Mouse (Mus musculus): Measurements from ENCODE around the gene Rrnad1. TPM values are rescaled to one million over a fixed set of nuclear protein-coding genes. Genes with fewer than 3 reads are reported as not detected.
A peak's percentile ranks its signal among the peaks of the same experiment; 100 is the strongest.

The Rrnad1 gene
- total RNA-seq, 2 experiments from 2014 or later: 10.3 to 16.2 TPM

DNA sequence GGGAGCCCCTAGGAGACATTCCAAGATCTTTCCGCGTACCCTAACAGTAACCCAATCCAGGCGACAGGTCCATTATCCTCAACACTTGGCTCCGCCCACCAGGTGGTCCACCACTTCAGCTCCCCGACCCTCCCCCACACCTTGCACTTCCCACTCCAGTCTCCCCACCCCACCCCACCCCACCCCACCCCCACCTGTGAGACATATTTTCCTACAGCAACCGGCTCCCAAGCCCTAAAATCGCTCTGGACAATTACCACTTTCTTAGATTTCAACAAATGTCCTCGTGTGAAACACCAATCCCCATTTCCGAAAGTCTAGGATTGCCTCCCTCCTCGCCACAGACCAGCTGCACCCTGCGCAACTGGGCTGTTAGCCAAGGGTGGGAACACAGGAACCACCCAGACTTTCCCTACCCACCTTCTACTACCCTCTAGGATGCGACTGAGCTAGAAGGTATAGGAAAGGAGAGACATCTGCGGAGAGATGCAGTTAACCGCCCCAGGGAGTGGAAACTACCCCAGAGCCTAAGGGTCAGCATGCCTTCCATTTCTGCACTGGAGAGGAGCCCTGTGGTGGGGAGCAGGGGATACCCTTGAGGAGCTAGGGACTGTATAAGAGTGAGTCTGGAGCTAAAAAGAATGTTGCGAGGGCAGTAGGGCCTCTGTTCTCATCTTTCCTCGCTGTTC lies 18.9 kb upstream of the Rrnad1 start:
- no peak for ATAC-seq (replicated peaks; ENCODE audit: poor library complexity)

DNA sequence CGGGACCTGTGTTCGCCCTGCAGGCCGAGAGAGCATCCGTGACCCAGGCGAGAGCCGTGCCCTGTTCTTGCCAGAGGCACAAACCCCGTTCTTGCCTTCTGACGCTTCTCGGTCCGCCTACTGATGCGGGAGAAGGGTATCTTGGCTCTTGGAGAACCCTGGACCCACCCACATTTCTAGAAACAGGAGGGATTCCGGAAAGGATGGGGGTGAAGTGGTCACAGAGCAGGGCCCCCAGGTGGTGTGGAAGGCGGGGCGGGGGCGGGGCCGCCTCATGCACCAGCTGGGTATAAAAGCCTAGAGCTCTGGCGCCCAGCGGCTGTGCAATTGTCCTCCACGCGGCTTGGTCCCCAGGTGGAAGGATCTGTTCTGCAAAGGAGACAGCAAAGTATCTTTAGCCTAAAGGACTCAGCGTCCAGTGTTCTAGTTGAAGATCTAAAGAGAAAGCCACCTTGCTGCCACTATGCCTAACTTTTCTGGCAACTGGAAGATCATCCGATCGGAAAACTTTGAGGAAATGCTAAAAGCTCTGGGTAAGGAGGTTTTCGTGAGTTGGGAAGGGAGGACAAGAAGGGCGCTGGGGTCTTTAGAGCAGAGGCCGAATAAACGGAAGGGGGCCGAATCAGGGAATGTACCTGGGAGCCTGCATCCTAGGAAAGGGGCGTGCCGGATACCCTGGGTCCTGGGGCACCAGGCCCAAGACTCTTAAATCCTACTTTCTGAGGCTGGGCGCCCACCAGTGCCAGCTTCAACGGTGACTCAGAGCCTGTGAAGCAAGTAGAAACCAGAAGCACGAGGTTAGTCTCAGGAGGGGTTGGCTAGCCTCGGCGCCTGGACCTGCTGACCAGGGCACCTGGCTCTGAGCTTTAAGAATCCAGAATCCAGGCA lies 18.1 kb upstream of the Rrnad1 start, which contains the start of gene Crabp2:
TSS of gene Crabp2 (plus strand) at position 289 of the 888 bp plus-strand sequence.
- ATAC-seq (replicated peaks; ENCODE audit: poor library complexity): peak; percentile 29

DNA sequence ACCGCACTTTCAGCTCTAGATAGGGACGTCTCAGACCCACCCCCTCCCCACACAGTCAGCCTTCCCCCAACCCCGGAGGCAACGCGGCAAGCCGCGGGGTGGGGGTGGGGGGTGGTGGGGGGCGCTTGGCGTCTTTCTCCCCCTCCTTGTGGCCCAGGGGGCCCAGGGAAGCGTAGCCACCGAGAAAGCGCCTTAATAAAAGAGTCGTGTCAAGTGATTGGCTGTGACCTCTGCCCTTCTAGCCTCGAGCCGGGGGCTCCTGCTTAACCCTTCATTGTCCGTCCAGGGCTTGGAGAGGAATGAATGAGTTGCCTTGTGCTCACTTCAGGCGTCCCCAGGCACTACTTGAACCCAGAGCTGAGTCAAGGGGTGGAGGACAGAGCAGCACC lies 17.3 kb upstream of the Rrnad1 start:
- ATAC-seq (replicated peaks; ENCODE audit: poor library complexity): no peak

DNA sequence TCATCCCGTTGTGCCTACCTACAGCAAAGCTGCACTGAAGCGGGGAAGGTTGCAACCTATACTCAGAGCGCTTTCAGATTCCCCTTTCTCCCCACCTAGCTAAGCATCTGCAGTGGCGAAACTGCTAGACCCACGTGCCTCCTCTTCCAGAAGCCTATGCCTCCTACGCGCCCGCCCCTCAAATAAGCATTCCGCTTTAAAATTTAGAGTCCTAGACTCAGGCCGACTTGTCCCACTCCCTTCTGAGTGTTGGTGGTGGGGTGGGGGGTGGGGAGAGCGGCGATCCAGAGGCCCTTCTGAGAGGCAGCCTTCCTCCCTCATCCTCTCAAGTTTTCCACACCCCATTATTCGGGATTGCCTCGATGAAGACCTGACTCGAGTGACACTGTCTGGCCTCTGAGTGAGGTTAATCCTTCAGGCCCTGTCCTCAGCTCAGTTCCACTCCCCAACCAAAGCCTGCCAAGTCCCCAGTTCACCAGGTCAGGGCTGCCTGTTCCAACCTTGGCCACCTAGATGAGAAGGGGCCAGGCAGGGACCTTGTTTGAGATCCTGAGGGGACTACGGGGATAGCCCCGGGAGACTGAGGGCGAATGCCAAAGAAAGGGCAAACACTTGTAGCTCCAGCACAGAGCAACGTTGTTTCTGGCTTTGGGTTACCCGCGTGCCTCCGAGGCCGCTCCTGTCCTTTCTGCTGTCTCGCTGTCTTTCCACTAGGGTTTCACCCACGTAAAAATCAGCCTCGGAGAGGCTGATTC lies 16.7 kb upstream of the Rrnad1 start:
- peak; percentile 26; the same call in 1 of the 2 replicates for ATAC-seq (replicated peaks; ENCODE audit: poor library complexity)

DNA sequence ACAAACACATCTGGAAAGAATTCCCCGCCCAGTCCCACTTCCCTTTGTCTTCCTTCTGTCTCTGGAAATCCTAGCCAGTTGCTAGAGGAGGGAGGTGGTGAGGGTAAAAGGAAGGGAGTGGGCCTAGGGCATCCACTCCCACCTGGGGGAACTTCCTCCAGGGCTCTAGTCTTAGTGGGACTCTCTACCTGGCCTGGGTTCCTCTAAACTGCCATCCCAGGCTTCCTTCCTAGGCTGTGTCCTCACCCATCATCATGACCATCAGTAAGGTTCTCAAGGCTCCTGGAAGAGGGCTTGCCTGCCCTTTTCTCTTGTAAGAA lies 16.0 kb upstream of the Rrnad1 start:
- no peak for ATAC-seq (replicated peaks; ENCODE audit: poor library complexity)

GRCm38 (mm10) chr3:87945781-87946540 lies 15.4 kb upstream of the Rrnad1 start:
- ATAC-seq (replicated peaks; ENCODE audit: poor library complexity): no peak

DNA sequence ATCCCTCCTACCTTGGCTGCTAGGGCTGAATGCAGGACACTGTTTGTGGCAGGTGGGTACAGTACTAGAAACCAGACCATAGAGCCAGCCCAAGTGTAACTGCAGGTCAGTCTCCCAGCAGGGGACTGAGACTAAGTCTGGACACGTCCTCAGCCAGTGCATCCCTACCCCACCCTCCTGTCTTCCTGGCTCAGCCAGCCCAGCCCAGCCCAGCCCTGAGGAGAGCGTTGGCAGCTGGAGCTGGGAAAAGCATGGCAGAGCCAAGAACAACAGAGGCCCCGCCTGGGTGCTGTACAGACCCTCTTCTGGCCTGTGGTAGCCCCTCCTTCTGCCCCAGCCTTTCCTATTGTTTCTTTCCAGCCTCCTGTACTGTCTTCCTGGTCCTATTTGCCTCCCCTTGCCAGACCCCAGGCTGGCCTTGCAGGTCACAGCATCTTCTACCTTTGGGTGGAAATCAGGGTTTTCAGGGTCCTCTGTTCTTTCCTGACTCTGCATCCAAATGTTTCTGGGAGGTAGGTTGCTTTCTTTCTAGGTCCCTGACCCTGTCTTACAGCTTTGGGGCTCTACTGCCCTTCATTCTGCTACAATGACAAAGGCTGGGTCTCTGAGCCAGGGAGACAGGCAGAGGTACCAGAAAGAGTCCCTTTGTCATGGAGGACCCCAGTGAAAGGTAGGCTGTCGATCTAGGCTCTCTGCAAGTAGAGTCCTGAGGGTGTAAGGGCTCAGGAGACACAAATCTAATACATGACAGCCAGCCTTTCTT lies 14.5 kb upstream of the Rrnad1 start:
- no peak for ATAC-seq (replicated peaks; ENCODE audit: poor library complexity)

- ATAC-seq (replicated peaks; ENCODE audit: poor library complexity): no peak
These were observed 13.1 kb upstream of the Rrnad1 start for GRCm38 (mm10) chr3:87943586-87943985.

DNA sequence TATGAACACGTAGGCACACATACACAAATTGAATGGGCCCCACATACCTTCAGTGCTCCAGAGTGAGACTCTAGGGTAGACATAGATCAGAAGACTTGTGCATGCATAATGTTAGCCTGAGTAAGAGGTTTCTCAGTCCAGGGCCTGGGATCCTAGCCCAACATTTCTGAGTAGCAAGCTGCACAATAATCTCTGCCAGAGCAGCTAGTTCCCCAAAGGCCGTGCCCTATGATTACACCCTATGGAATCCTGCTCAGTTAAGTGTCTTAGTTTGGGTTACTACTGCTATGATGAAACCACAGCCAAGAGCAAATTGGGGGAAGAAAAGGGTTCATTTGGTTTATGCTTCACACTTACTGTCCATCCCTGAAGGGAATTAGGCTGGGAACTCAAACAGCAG lies 12.0 kb upstream of the Rrnad1 start:
- ATAC-seq (replicated peaks; ENCODE audit: poor library complexity): no peak

DNA sequence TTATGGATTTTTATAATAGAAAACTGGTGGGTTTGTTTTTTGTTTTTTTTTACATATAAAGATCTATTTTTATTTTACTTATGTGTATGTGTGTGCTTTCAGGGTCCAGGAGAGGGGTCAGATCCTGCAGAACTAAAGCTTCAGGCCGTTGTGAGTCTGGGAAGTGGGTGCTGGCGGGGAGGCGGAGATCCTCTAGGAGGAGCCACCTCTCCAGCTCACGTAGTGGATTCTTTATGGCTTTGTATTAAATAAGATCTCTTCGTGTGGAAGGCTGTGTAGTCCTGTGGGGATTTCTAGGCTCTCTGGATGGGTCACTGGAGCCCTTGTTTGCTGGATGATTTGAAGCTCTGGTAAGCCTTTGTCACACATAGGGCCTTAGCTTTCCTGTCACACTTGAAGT lies 10.1 kb upstream of the Rrnad1 start:
- ATAC-seq (replicated peaks; ENCODE audit: poor library complexity): no peak

- peak; percentile 85 for ATAC-seq (replicated peaks; ENCODE audit: poor library complexity)
These were observed 5.3 kb upstream of the Rrnad1 start for GRCm38 (mm10) chr3:87935776-87936175.

GRCm38 (mm10) chr3:87935201-87935600 lies 4.7 kb upstream of the Rrnad1 start:
- no peak for ATAC-seq (replicated peaks; ENCODE audit: poor library complexity)

- no peak for ATAC-seq (replicated peaks; ENCODE audit: poor library complexity)
These were observed 4.0 kb upstream of the Rrnad1 start for GRCm38 (mm10) chr3:87934501-87934900.

DNA sequence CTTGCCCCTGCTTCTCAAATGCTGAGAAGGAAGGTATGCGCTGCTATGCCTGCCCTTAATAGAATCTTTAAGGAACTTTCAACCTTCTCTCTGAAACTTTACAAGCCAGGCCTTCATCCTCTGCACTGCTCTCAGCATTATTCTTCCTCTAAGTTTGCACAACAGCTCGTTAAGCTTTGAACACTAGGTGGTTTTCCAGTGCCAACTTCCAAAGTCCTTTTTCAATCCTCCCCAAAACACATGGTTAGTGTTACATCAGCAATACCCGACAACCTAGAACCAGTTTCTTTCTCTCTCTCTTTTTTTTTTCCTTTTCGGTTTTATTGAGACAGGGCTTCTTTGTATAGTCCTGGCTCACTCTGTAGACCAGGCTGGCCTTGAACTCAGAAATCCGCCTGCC lies 3.5 kb upstream of the Rrnad1 start:
- ATAC-seq (replicated peaks; ENCODE audit: poor library complexity): no peak

GRCm38 (mm10) chr3:87929341-87930077 lies 1.0 kb downstream of the Rrnad1 start:
- peak; percentile 38 for ATAC-seq (replicated peaks; ENCODE audit: poor library complexity)

- no peak for ATAC-seq (replicated peaks; ENCODE audit: poor library complexity)
These were observed 3.1 kb downstream of the Rrnad1 start for GRCm38 (mm10) chr3:87927452-87927851.

GRCm38 (mm10) chr3:87924996-87925395 lies 5.5 kb downstream of the Rrnad1 start:
- no peak for ATAC-seq (replicated peaks; ENCODE audit: poor library complexity)

- ATAC-seq (replicated peaks; ENCODE audit: poor library complexity): no peak
These were observed 10.1 kb downstream of the Rrnad1 start for GRCm38 (mm10) chr3:87920270-87920943.

Measured in megakaryocyte progenitor cell, adult 5-6 weeks (primary cell).